10 mouse cellular contexts compared by ENCODE assay signal in genomic region chr2:132034590-132035469, GRCm38 (mm10). TPM values are rescaled to one million over a fixed set of nuclear protein-coding genes. Genes with fewer than 3 reads are reported as not detected.
A peak's percentile ranks its signal among the peaks of the same experiment; 100 is the strongest.
DNase-seq lines count a peak whose midpoint lies in the region; ATAC-seq and TF ChIP-seq lines count a peak whose summit lies in the region.
"Had no signal": no experiment of that assay in that cellular context is flagged by ENCODE, and none has a peak within 500 bp of the region (broad histone marks: within the 10 kb centered on the region; RNA-seq: fewer than 3 reads in every experiment).

No protein-coding gene starts in this region.

- H3K9ac ChIP-seq in midbrain, embryonic 11.5 days (ENCODE audit: low read length) = no peak overlapping the region
- H3K9ac ChIP-seq in midbrain, postnatal 0 days (replicated peaks; ENCODE audit: low read length, poor library complexity, severe bottlenecking) = no peak overlapping the region
- no peak overlapping the region for H3K9ac ChIP-seq in liver, embryonic 16.5 days (ENCODE audit: low read depth, low read length)
- H3K9ac ChIP-seq: embryonic facial prominence, embryonic 15.5 days had no signal

- ATAC-seq in midbrain, embryonic 11.5 days (ENCODE audit: low FRiP score) = no peak
- no peak for ATAC-seq in midbrain, postnatal 0 days (ENCODE audit: low FRiP score)
- ATAC-seq in liver, embryonic 16.5 days (ENCODE audit: low read depth) = peak; percentile 53; the same call in 1 of the 2 replicates

- no peaks in the 10 kb centered on the region for H3K36me3 ChIP-seq in midbrain, embryonic 11.5 days (ENCODE audit: control insufficient read depth, insufficient read depth, low read length)
- no peaks in the 10 kb centered on the region for H3K36me3 ChIP-seq in midbrain, postnatal 0 days (ENCODE audit: insufficient read depth, low read length)
- H3K36me3 ChIP-seq in liver, embryonic 16.5 days (ENCODE audit: control insufficient read depth, insufficient read depth) = no peaks in the 10 kb centered on the region
- H3K36me3 ChIP-seq: embryonic facial prominence, embryonic 15.5 days had no signal

- peak; percentile 62 for DNase-seq in gastrocnemius, postnatal 25 days
- DNase-seq in gastrocnemius, postnatal 10 days = no peak
- peak; percentile 78 for DNase-seq in midbrain, embryonic 11.5 days (ENCODE audit: low spot score, missing footprints)
- DNase-seq in midbrain, postnatal 0 days (ENCODE audit: low spot score) = no peak
- peak; percentile 31 for DNase-seq in brain, embryonic 14.5 days (ENCODE audit: low read depth)
- DNase-seq in thymus, adult 18-20 months = no peak
- DNase-seq in lung, postnatal 14 days = no peak
- DNase-seq: cerebellum, adult 11-12 months had no signal

- no peaks in the 10 kb centered on the region for H3K9me3 ChIP-seq in midbrain, embryonic 11.5 days (ENCODE audit: control insufficient read depth, low read length)
- no peaks in the 10 kb centered on the region for H3K9me3 ChIP-seq in midbrain, postnatal 0 days (ENCODE audit: low read length)
- no peaks in the 10 kb centered on the region for H3K9me3 ChIP-seq in liver, embryonic 16.5 days (replicated peaks; ENCODE audit: control insufficient read depth, low read length)
- H3K9me3 ChIP-seq: embryonic facial prominence, embryonic 15.5 days had no signal

- no peaks in the 10 kb centered on the region for H3K27me3 ChIP-seq in midbrain, embryonic 11.5 days (ENCODE audit: control insufficient read depth, insufficient read depth, low read length)
- no peaks in the 10 kb centered on the region for H3K27me3 ChIP-seq in midbrain, postnatal 0 days (ENCODE audit: insufficient read depth, low read length)
- H3K27me3 ChIP-seq in liver, embryonic 16.5 days (ENCODE audit: control insufficient read depth, insufficient read depth, low read depth, low read length) = peaks cover 10% of the 10 kb centered on the region; the same call in 1 of the 2 replicates

- no peak overlapping the region for H3K4me3 ChIP-seq in midbrain, embryonic 11.5 days (ENCODE audit: low read depth, low read length)
- no peak overlapping the region for H3K4me3 ChIP-seq in midbrain, postnatal 0 days (ENCODE audit: low read depth, low read length)
- no peak overlapping the region for H3K4me3 ChIP-seq in liver, embryonic 16.5 days (ENCODE audit: low read depth, low read length)
- H3K4me3 ChIP-seq: embryonic facial prominence, embryonic 15.5 days had no signal

- no peak for TF ChIP-seq POLR2A in brain, embryonic 14.5 days (IDR thresholded peaks at IDR 0.05; ENCODE audit: borderline replicate concordance, extremely low read depth, insufficient read depth, insufficient read length, poor library complexity, severe bottlenecking)

- 55% methylated on average over 4 of the region's 4 CpGs for WGBS in midbrain, embryonic 11.5 days
- 53% methylated on average over 4 of the region's 4 CpGs for WGBS in midbrain, postnatal 0 days
- WGBS in liver, embryonic 16.5 days (ENCODE audit: insufficient replicate concordance) = 35% methylated on average over 4 of the region's 4 CpGs

- no peak for TF ChIP-seq CTCF in midbrain, postnatal 0 days (IDR thresholded peaks at IDR 0.05)
- no peak for TF ChIP-seq CTCF in brain, embryonic 14.5 days (IDR thresholded peaks at IDR 0.05; ENCODE audit: borderline replicate concordance, extremely low read depth, insufficient read depth, insufficient read length)

- no peak overlapping the region for H3K27ac ChIP-seq in midbrain, embryonic 11.5 days (ENCODE audit: low read depth, low read length)
- H3K27ac ChIP-seq in midbrain, postnatal 0 days (ENCODE audit: low read depth, low read length) = no peak overlapping the region
- H3K27ac ChIP-seq in liver, embryonic 16.5 days (ENCODE audit: low read length) = peak overlapping the region; percentile 45; the same call in 1 of the 2 replicates
- H3K27ac ChIP-seq: embryonic facial prominence, embryonic 15.5 days had no signal

- H3K4me2 ChIP-seq in midbrain, embryonic 11.5 days = no peak overlapping the region
- H3K4me2 ChIP-seq in midbrain, postnatal 0 days (ENCODE audit: low read depth, low read length, poor library complexity, severe bottlenecking) = no peak overlapping the region
- H3K4me2 ChIP-seq in liver, embryonic 16.5 days (ENCODE audit: low read depth, low read length) = no peak overlapping the region
- H3K4me2 ChIP-seq: embryonic facial prominence, embryonic 15.5 days had no signal

- H3K4me1 ChIP-seq in midbrain, embryonic 11.5 days (ENCODE audit: control insufficient read depth, insufficient read depth, low read length) = peaks cover 11% of the 10 kb centered on the region
- H3K4me1 ChIP-seq in midbrain, postnatal 0 days (ENCODE audit: insufficient read depth, low read length) = peaks cover 8% of the 10 kb centered on the region; the same call in 1 of the 2 replicates
- H3K4me1 ChIP-seq in liver, embryonic 16.5 days (ENCODE audit: control insufficient read depth, low read depth, low read length) = peaks cover 11% of the 10 kb centered on the region

RNA-seq across cellular contexts. Expression of gene Rassf2, which starts 4.8 kb away (rescaled TPM):
- total RNA-seq in gastrocnemius, postnatal 25 days (2021) = 1 to 10 TPM; 5.7 to 6.8 TPM
- 10 to 100 TPM; 16.1 to 22.0 TPM for total RNA-seq in gastrocnemius, postnatal 10 days (2021)
- polyA plus RNA-seq in midbrain, embryonic 11.5 days (2014; fragmentation: Nextera tagmentation; extraction: Ambion mirVana) = 32.3 and 33.2 TPM in 2 replicates
- total RNA-seq in midbrain, postnatal 0 days (2014; rRNA removed) = 32.0 and 37.8 TPM in 2 replicates
- polyA plus RNA-seq in midbrain, postnatal 0 days (2015; fragmentation: Nextera tagmentation; extraction: Ambion mirVana) = 15.9 and 16.7 TPM in 2 replicates
- polyA plus RNA-seq in brain, embryonic 14.5 days (2012; rRNA removed) = 17.4 and 34.9 TPM in 2 replicates
- 2.5 and 3.7 TPM in 2 replicates for polyA plus RNA-seq in liver, embryonic 16.5 days (2015; fragmentation: Nextera tagmentation; extraction: Ambion mirVana)

Comparison
In these comparisons a context has a peak if more than half of its experiments do, and no peak if none do; other contexts are left out.
1. DNase-seq: peak in gastrocnemius, postnatal 25 days (single experiment), midbrain, embryonic 11.5 days (single experiment) and brain, embryonic 14.5 days (single experiment); none in gastrocnemius, postnatal 10 days (single experiment), midbrain, postnatal 0 days (single experiment), thymus, adult 18-20 months (0 of 2) and lung, postnatal 14 days (single experiment).